Mouse (Mus musculus) activated CD4-positive, CD25-positive, alpha-beta regulatory T cell (primary cell): ENCODE data around the gene Tmprss3. TPM values are rescaled to one million over a fixed set of nuclear protein-coding genes. Genes with fewer than 3 reads are reported as not detected.

Experiments used
- polyA plus RNA-seq, 2 experiments: library from polyadenylated mRNA; unstranded; fragments of 100-300 nt; shearing (Covaris generic); gene quantifications; one replicate each; pipeline ENCODE4 v1.2.1; 2017

Tmprss3 gene
- polyA plus RNA-seq, result under 1 TPM; 0.55 to 0.82 TPM

DNA sequence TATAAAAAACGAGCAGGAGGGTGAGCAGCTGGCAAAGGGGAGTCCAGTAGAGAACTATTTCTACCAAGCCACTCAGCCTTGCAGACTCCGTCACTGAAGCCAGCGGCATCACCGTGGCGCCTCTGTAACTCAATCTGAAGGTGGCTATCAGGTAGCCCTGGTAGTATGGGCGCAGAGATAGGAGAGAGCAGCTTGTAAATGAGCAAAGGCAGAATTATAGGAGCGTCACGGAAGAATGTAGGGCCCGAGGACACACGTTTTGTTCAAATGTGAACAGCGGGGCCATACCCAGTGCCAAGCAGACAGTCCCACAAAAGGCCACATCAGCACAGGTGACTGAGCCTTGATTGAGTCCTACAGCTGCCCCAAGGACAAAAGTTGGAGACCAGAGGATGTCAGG, at the start of gene Tmprss3:
Gene Tmprss3, minus strand, starts transcription at position 101 of the 400 bp plus-strand sequence.

DNA sequence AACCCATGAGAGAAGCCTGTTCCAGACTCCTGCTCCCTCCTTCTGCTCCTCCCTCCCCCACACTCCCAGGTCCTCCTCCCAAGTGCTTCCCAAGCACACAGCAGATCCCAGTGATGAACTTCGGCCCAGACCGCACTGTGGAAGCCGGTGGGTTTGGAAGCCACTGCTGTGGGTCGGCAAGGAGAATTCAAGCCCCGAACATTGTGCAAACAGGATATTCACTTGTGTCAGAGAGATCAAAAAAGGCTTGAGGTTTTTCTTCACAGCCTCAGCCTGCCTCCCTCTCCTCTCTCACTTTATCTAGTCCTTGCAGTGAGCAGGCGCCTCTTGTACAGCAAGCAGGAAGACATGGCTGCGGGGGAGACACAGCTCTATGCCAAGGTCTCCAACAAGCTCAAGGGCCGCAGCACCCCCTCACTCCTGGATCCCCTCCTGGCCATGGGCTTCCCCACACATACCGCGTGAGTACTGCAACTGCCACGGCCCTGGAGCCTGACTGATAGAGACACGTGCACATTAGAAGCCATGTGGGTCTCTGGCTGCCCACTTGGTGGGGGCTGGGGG, 9.1 kb upstream of the Tmprss3 start, which contains the start of gene Ubash3a:
Gene Ubash3a, plus strand, starts transcription at position 103 of the 564 bp plus-strand sequence.

DNA sequence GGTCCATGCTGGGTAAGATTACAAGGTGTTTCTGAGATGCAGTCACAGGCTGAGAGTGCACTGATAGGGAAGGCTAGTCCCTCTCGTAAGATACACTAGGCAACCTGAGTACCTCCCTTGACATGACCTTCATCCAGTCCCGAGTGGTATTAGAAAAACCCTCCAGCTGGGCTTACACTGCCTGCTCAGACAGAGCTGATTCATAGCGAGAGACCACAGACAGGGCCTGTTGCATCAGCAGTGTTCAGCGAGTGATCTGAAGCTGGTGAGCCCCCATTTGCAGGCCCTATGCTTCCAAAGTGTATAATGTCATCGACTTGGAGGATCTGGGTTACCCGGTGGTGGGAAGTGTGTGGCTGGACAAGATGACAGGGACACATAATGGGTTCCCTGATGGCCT, 33.6 kb downstream of the Tmprss3 start, which contains the start of gene Tff1:
Gene Tff1, minus strand, starts transcription at position 151 of the 400 bp plus-strand sequence.

DNA sequence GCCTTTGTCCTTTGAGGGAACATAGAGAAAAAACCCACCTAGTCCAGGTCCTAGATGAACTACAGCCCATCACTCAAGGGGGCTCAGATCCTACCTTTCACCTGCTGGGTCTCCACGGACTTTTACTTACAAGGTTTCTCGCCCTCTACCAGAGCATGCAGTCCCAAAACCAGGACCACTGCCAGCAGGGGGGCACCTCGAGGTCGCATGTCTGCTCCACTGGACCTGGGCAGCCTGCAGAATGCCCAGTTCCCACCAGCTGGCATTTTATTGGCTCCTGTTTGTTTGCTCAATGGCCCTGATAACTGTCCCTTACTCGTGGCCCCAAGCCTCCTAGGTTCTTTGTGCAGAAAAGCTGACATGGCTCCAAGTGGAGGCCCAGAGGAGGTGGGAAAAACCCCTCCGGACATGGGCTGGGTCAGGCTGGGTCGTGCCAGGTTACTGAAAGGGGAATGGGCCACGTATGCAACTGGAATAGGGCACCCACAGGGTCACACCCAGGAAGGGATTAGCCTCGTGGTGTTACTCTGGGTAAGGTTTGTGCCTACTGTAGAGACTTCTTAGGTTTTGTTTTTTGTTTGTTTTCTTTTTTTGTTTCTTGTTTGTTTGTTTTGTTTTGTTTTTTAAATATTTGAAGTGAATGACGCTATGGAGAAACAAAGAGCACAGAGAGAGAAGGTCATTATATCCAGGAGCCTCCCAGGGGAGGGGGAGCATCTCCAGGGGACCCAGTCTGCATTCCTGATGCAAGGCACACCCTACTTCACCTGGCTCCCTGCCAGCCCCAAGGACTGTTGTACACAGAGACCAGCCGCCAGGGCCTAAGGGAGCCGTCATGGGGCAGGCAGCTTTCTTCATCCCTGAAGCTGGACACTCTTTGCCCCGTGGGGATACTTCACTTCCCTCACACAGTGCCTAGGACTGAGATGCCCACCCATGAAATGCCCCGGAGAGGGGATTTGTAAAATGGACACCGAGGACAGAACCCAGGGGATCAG, 54.4 kb downstream of the Tmprss3 start, which contains the start of gene Tff2:
Gene Tff2, minus strand, starts transcription at position 243 of the 998 bp plus-strand sequence.

DNA sequence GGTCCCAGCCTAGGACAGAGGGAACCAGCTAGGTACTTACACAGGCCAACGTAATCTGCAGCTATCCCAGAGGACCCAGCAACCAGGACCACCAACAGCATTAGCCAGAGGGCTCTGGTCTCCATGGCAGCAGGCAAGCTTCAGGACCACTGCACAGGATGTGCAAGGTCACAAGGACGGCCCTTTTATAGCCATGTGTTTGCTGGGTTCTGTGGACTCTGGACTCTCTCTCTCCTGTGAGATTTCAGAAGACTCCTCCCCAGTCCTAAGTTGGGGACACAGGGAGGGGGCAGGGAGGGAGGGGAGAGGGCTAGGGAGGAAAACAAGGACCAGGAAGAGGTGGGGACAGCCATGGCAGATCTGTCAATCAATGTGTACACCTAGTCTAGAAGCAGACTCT, 69.3 kb downstream of the Tmprss3 start, which contains the start of gene Tff3:
Gene Tff3, minus strand, starts transcription at position 195 of the 400 bp plus-strand sequence.

Other genes with a start within 250 kb of the Tmprss3 start
- gene Umodl1, start 244.3 kb downstream of the Tmprss3 start, polyA plus RNA-seq, result not detected
- gene Abcg1, start 141.3 kb downstream of the Tmprss3 start, polyA plus RNA-seq, result 10 to 100 TPM; 37.7 to 51.6 TPM
- gene Tff3, start 69.3 kb downstream of the Tmprss3 start, polyA plus RNA-seq, result not detected
- gene Tff2, start 54.7 kb downstream of the Tmprss3 start, polyA plus RNA-seq, result under 1 TPM in 1 of 2 experiments, not detected in 1; 0.31 TPM
- gene Tff1, start 33.7 kb downstream of the Tmprss3 start, polyA plus RNA-seq, result 1 to 10 TPM in 1 of 2 experiments, not detected in 1; 1.2 TPM
- 100 to 1,000 TPM; 196 to 247 TPM for gene Ubash3a, start 8.9 kb upstream of the Tmprss3 start, polyA plus RNA-seq
- 1 to 10 TPM; 1.1 to 1.8 TPM for gene Rsph1, start 78.4 kb upstream of the Tmprss3 start, polyA plus RNA-seq
- 10 to 100 TPM; 30.5 to 43.1 TPM for gene Slc37a1, start 87.8 kb upstream of the Tmprss3 start, polyA plus RNA-seq
- gene Pde9a, start 187.2 kb upstream of the Tmprss3 start, polyA plus RNA-seq, result not detected